Mouse (Mus musculus) heart, postnatal 0 days (tissue): ENCODE data around the gene Nlrc5.

ENCODE experiments used
- CTCF ChIP-seq: IDR thresholded peaks from 2 replicates; pipeline ENCODE4 v1.5.1; 2016; ENCODE audit warnings: antibody characterized with exemption, control low read depth, low read depth
- EP300 ChIP-seq: IDR thresholded peaks from 2 replicates; pipeline ENCODE4 v1.6.1; 2016; ENCODE audit warnings: antibody characterized with exemption, low read depth

DNA sequence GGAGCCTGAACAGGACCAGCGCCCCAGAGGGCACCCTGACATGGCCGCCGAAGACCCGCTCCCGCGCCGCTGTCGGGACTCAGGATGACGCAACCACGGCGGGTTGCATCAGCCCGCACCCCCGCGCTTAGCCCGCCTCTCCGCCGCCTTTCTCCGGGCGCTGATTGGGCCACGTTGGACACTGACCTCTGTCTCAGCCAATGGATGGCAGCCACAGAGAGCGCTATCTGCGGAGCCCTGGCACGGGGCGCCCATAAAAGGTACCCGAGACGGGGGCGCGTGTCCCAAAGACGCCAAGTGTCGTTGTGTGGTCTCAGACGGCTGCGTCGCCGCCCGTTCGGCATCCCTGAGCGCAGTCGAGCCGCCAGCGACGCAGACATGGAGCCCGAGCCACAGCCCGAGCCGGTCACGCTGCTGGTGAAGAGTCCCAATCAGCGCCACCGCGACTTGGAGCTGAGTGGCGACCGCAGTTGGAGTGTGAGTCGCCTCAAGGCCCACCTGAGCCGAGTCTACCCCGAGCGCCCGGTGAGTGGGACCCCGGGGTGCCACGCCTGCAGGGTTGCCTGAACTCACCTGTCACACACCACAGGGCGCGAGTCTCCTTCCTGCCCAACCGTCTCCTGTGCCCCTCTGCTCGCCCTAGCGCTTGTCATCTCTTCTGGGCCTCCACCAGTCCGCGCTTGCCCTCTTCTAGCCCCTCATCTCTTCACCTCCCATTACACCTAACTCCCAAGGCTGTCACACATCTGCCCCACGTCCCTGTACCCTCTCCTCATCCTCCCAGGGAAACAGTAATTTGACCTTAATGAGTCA lies 47.7 kb upstream of the Nlrc5 start, which contains the start of gene Herpud1:
- TF ChIP-seq CTCF (no peak), EP300 (peak; percentile 52; the same call in 1 of the 2 replicates)
